Comparison of ENCODE assay signal across 33 mouse cellular contexts in genomic region chr13:98469916-98470315, GRCm38 (mm10). TPM values are rescaled to one million over a fixed set of nuclear protein-coding genes. Genes with fewer than 3 reads are reported as not detected.
"Had no signal": no experiment of that assay in that cellular context is flagged by ENCODE, and none has a peak within 500 bp of the region (broad histone marks: within the 10 kb centered on the region; RNA-seq: fewer than 3 reads in every experiment).

No protein-coding gene starts in this region.

- H3K27ac ChIP-seq: intestine, embryonic 15.5 days; kidney, embryonic 15.5 days; limb, embryonic 10.5 days; limb, embryonic 13.5 days; liver, embryonic 12.5 days; liver, embryonic 15.5 days; lung, embryonic 15.5 days; midbrain, embryonic 10.5 days; midbrain, embryonic 13.5 days; neural tube, embryonic 13.5 days; stomach, embryonic 15.5 days had no signal

- H3K4me3 ChIP-seq: intestine, embryonic 15.5 days; kidney, embryonic 15.5 days; limb, embryonic 10.5 days; limb, embryonic 13.5 days; liver, embryonic 12.5 days; liver, embryonic 15.5 days; lung, embryonic 15.5 days; megakaryocyte, embryonic 14.5 days; midbrain, embryonic 10.5 days; midbrain, embryonic 13.5 days; myocyte; neural tube, embryonic 13.5 days; stomach, embryonic 15.5 days had no signal

- H3K36me3 ChIP-seq: intestine, embryonic 15.5 days; kidney, embryonic 15.5 days; limb, embryonic 10.5 days; limb, embryonic 13.5 days; liver, embryonic 12.5 days; liver, embryonic 15.5 days; lung, embryonic 15.5 days; midbrain, embryonic 10.5 days; midbrain, embryonic 13.5 days; neural tube, embryonic 13.5 days; stomach, embryonic 15.5 days had no signal

- H3K9me3 ChIP-seq: intestine, embryonic 15.5 days; kidney, embryonic 15.5 days; limb, embryonic 10.5 days; limb, embryonic 13.5 days; liver, embryonic 12.5 days; liver, embryonic 15.5 days; lung, embryonic 15.5 days; midbrain, embryonic 10.5 days; midbrain, embryonic 13.5 days; neural tube, embryonic 13.5 days; stomach, embryonic 15.5 days had no signal

- ATAC-seq: intestine, embryonic 15.5 days; liver, embryonic 12.5 days; midbrain, embryonic 13.5 days; midbrain, embryonic 16.5 days had no signal

- H3K4me1 ChIP-seq: intestine, embryonic 15.5 days; limb, embryonic 13.5 days; liver, embryonic 12.5 days; liver, embryonic 15.5 days; lung, embryonic 15.5 days; megakaryocyte, embryonic 14.5 days; midbrain, embryonic 10.5 days; midbrain, embryonic 13.5 days; neural tube, embryonic 13.5 days; stomach, embryonic 15.5 days had no signal

- H3K9ac ChIP-seq: intestine, embryonic 15.5 days; kidney, embryonic 15.5 days; limb, embryonic 13.5 days; liver, embryonic 12.5 days; liver, embryonic 15.5 days; lung, embryonic 15.5 days; midbrain, embryonic 13.5 days; neural tube, embryonic 13.5 days; stomach, embryonic 15.5 days had no signal

- DNase-seq: kidney, adult 11 months; kidney, adult 8-10 months; kidney, postnatal 10 days; kidney, postnatal 36 days; liver; lung, adult 18-20 months; lung, postnatal 10 days; lung, postnatal 36 days; retina, postnatal 1 day; right cerebral cortex, postnatal 25 days; spleen, adult 18-20 months; thymus, adult 18-20 months; thymus, postnatal 36 days had no signal

- H3K4me2 ChIP-seq: intestine, embryonic 15.5 days; kidney, embryonic 15.5 days; limb, embryonic 13.5 days; liver, embryonic 12.5 days; liver, embryonic 15.5 days; lung, embryonic 15.5 days; midbrain, embryonic 13.5 days; neural tube, embryonic 13.5 days; stomach, embryonic 15.5 days had no signal

- H3K27me3 ChIP-seq: intestine, embryonic 15.5 days; liver, embryonic 12.5 days; liver, embryonic 15.5 days; midbrain, embryonic 13.5 days had no signal

RNA-seq across cellular contexts. Expression of gene Gm10320, which starts 21.9 kb away (rescaled TPM):
- total RNA-seq: layer of hippocampus, postnatal 36 days; left cerebral cortex, adult 8-10 months; left cerebral cortex, postnatal 14 days; monocyte, adult 5-6 weeks; neutrophil, adult 5-6 weeks had no signal
- polyA plus RNA-seq: testis, adult 2 months had no signal
